Mouse (Mus musculus) CH12.LX (cell line): ENCODE data around the gene Rdh9. TPM values are rescaled to one million over a fixed set of nuclear protein-coding genes. Genes with fewer than 3 reads are reported as not detected.
"Not testable (repeated sequence)": the region's sequence is repeated elsewhere in the genome, so short reads cannot be mapped to it uniquely, and the experiment has no call there.

Experiments
- DNase-seq: peaks from one replicate; pipeline ENCODE4 v3.0.0-alpha.2; 2013; ENCODE audit errors: extremely low read depth
- H3K27ac ChIP-seq: 2 replicates; pipeline ENCODE4 v1.5.1; 2012; ENCODE audit warnings: low read depth, mild to moderate bottlenecking, control low read depth, moderate library complexity; ENCODE audit not compliant: insufficient read depth
- H3K27me3 ChIP-seq: replicated peaks from 2 replicates; pipeline ENCODE3; 2012; ENCODE audit warnings: inconsistent platforms
- H3K36me3 ChIP-seq, 2 experiments: replicated peaks in 1 of 2; 2 replicates each; pipeline versions ENCODE3 to v1.6.1; 2012; ENCODE audit warnings: inconsistent platforms in 1 of 2, low read length in 1 of 2, mild to moderate bottlenecking in 1 of 2, mixed read lengths in 1 of 2, moderate library complexity in 1 of 2; ENCODE audit not compliant: control insufficient read depth in 1 of 2, insufficient read depth in 1 of 2
- H3K4me1 ChIP-seq, 2 experiments: 2 replicates each; pipeline ENCODE4 v1.6.1; 2012; ENCODE audit warnings: inconsistent platforms in 1 of 2, moderate library complexity in 1 of 2; ENCODE audit not compliant: insufficient read depth in 2 of 2, control insufficient read depth in 1 of 2
- H3K4me2 ChIP-seq: 2 replicates; pipeline ENCODE4 v1.6.1; 2012; ENCODE audit warnings: low read depth, mild to moderate bottlenecking, control low read depth; ENCODE audit not compliant: poor library complexity, insufficient read depth, severe bottlenecking
- H3K4me3 ChIP-seq, 3 experiments: fragments of 150-350 bp in 1 of 3; sonication (generic) in 1 of 3; replicated peaks in 1 of 3; 2 replicates each; pipeline versions ENCODE3 to v1.5.1; 2011 to 2012; ENCODE audit warnings: low read depth in 2 of 3, low read length in 2 of 3, mild to moderate bottlenecking in 2 of 3, moderate library complexity in 2 of 3, control low read depth in 1 of 3, improper control_type of control experiment in 1 of 3, inconsistent platforms in 1 of 3, mixed read lengths in 1 of 3; ENCODE audit not compliant: poor library complexity in 1 of 3
- H3K79me2 ChIP-seq: replicated peaks from 2 replicates; pipeline ENCODE4 v1.6.1; 2012; ENCODE audit warnings: mild to moderate bottlenecking, moderate library complexity; ENCODE audit not compliant: control insufficient read depth, poor library complexity, insufficient read depth, severe bottlenecking; ENCODE audit errors: extremely low read depth
- H3K9ac ChIP-seq: 2 replicates; pipeline ENCODE4 v1.6.1; 2012; ENCODE audit warnings: low read depth, mild to moderate bottlenecking, control low read depth, moderate library complexity; ENCODE audit not compliant: insufficient read depth
- H3K9me3 ChIP-seq: replicated peaks from 2 replicates; pipeline ENCODE3; 2012; ENCODE audit warnings: low read length, inconsistent platforms, mixed read lengths
- CHD1 ChIP-seq: IDR thresholded peaks from 2 replicates; pipeline ENCODE4 v1.6.1; 2012; ENCODE audit warnings: low read depth, low read length, improper control_type of control experiment, inconsistent platforms
- CHD2 ChIP-seq: IDR thresholded peaks from 2 replicates; pipeline ENCODE4 v1.6.1; 2011; ENCODE audit warnings: low read length, improper control_type of control experiment
- CTCF ChIP-seq, 2 experiments: IDR thresholded peaks in 1 of 2; conservative IDR thresholded peaks in 1 of 2; 2 replicates each; pipeline ENCODE4 v1.5.1; 2011 to 2012; ENCODE audit warnings: low read depth in 2 of 2, low read length in 2 of 2, improper control_type of control experiment in 1 of 2, inconsistent platforms in 1 of 2, mild to moderate bottlenecking in 1 of 2, moderate library complexity in 1 of 2
- E2F4 ChIP-seq: IDR thresholded peaks from 2 replicates; pipeline ENCODE4 v1.6.1; 2011; ENCODE audit warnings: low read depth, low read length, improper control_type of control experiment; ENCODE audit not compliant: insufficient replicate concordance
- HCFC1 ChIP-seq: IDR thresholded peaks from 2 replicates; pipeline ENCODE4 v1.6.1; 2012; ENCODE audit warnings: low read depth, mild to moderate bottlenecking, inconsistent platforms, low read length, improper control_type of control experiment
- MAX ChIP-seq: IDR thresholded peaks from 2 replicates; pipeline ENCODE4 v1.6.1; 2011; ENCODE audit warnings: low read length, improper control_type of control experiment
- MYC ChIP-seq: IDR thresholded peaks from 2 replicates; pipeline ENCODE4 v1.6.1; 2011; ENCODE audit warnings: low read depth, mild to moderate bottlenecking, improper control_type of control experiment, low read length
- NELFE ChIP-seq: IDR thresholded peaks from 2 replicates; pipeline ENCODE4 v1.6.1; 2011; ENCODE audit warnings: low read depth, low read length, improper control_type of control experiment
- NRF1 ChIP-seq: IDR thresholded peaks from 2 replicates; pipeline ENCODE4 v1.6.1; 2014; ENCODE audit warnings: low read depth, mild to moderate bottlenecking, inconsistent platforms, low read length, improper control_type of control experiment, moderate library complexity
- POLR2A ChIP-seq: IDR thresholded peaks from 2 replicates; pipeline ENCODE4 v1.6.1; 2011; ENCODE audit warnings: low read depth, mild to moderate bottlenecking, improper control_type of control experiment, low read length
- RAD21 ChIP-seq: IDR thresholded peaks from 2 replicates; pipeline ENCODE4 v1.6.1; 2011; ENCODE audit warnings: low read depth, mild to moderate bottlenecking, low read length, improper control_type of control experiment, moderate library complexity
- SIN3A ChIP-seq: IDR thresholded peaks from 2 replicates; pipeline ENCODE4 v1.6.1; 2012; ENCODE audit warnings: low read length, improper control_type of control experiment, inconsistent platforms
- TBP ChIP-seq: conservative IDR thresholded peaks from 2 replicates; pipeline ENCODE4 v1.6.1; 2011; ENCODE audit warnings: low read depth, low read length, improper control_type of control experiment
- USF1 ChIP-seq: IDR thresholded peaks from 2 replicates; pipeline ENCODE4 v1.6.1; 2014; ENCODE audit warnings: low read depth, mild to moderate bottlenecking, inconsistent platforms, low read length, improper control_type of control experiment
- ZC3H11A ChIP-seq: IDR thresholded peaks from 2 replicates; pipeline ENCODE4 v1.6.1; 2012; ENCODE audit warnings: low read depth, mild to moderate bottlenecking, inconsistent platforms, low read length, improper control_type of control experiment
- ZKSCAN1 ChIP-seq: IDR thresholded peaks from 2 replicates; pipeline ENCODE4 v1.6.1; 2012; ENCODE audit warnings: low read depth, inconsistent platforms, low read length, improper control_type of control experiment, borderline replicate concordance
- dilution Hi-C: fragments of 300-500 bp; cut with MboI; formaldehyde crosslinking; loops from 2 replicates; pipeline ENCODE4 v1.14.3; 2020; ENCODE audit warnings: low sequenced_read_pairs; ENCODE audit not compliant: extremely low pct_unique_long_range_greater_than_20kb, extremely low pct_ligation_motif_present
- in situ Hi-C: fragments of 300-500 bp; cut with MboI; formaldehyde crosslinking; loops from 3 replicates; pipeline ENCODE4 v1.14.3; 2019; ENCODE audit warnings: low sequenced_read_pairs, low pct_ligation_motif_present, low pct_unique_long_range_greater_than_20kb, mixed read lengths
- polyA plus RNA-seq: library from polyadenylated mRNA; unstranded; fragments of >175 nt; gene quantifications from 2 replicates; pipeline ENCODE4 v1.2.1, GENCODE M21; 2012; ENCODE audit warnings: low read depth; ENCODE audit not compliant: insufficient read length
- total RNA-seq, 2 experiments: library from RNA; depleted of rRNA; stranded (reverse); fragments of 300-350 nt in 1 of 2; fragments of >200 nt in 1 of 2; gene quantifications; 2 replicates each; pipeline ENCODE4 v1.2.3; 2012 to 2014

Rdh9 gene
- total and polyA plus RNA-seq, 3 experiments = 0.09 TPM; not detected in 2

DNA sequence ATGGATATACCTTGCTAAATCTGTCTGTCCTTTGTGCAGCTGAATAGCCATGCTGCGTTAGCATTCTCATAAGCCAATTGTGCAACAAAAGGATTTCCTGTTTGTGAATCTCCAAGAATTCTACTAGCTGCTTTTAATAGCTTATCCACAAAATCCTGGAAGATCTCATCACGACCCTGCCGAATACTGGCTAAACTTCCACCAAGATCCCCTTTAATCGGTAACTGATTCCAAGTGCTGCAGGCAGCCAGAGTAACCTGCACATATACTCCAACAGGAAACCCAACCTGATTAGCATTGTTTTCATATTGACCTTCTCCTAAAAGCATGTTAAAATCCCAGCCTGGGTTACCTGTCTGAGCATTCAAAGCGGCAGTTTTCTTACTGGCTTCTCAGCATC lies 59.1 kb downstream of the Rdh9 start:
- Histone ChIP-seq H3K27ac (no peak overlapping the region), H3K36me3 (no peaks in the 10 kb centered on the region), H3K4me1 (no peaks in the 10 kb centered on the region), H3K4me2 (no peak overlapping the region), H3K79me2 (no peaks in the 10 kb centered on the region), H3K4me3 (no peak overlapping the region), H3K9me3 (peaks cover 12% of the 10 kb centered on the region), H3K9ac (no peak overlapping the region), H3K27me3 (peaks cover 26% of the 10 kb centered on the region)
- dilution Hi-C loops = no loop called here
- no peak for TF ChIP-seq RAD21
- TF ChIP-seq NELFE = no peak
- TF ChIP-seq E2F4 = no peak
- TF ChIP-seq TBP = no peak
- TF ChIP-seq ZKSCAN1 = no peak
- TF ChIP-seq HCFC1 = no peak
- no peak for TF ChIP-seq CHD2
- TF ChIP-seq MYC = no peak
- TF ChIP-seq USF1 = no peak
- no peak for TF ChIP-seq MAX
- no peak for TF ChIP-seq POLR2A
- no peak for TF ChIP-seq SIN3A
- in situ Hi-C loops = no loop called here
- DNase-seq = no peak

DNA sequence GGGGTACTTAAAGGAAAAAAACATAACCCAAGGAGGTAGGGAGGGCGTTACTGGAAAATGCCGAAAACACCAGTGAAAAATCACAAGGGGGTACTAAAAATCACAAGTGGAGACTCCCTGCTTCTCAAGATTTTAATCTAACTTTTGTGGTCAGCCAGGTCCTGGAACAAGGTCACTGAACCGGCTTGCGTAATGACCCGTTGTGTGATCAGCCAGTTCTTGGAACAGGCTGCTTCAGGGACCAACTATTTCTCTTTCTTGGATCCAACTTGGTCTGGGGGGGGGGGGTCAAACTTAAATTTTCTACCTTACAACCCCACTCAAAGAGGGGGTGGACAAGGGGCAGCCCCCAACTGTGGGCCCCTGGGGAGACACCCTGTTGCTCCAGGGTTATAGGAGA lies 61.6 kb downstream of the Rdh9 start:
- H3K36me3 ChIP-seq, H3K4me2 ChIP-seq, H3K4me1 ChIP-seq, H3K4me3 ChIP-seq, dilution Hi-C loops, H3K79me2 ChIP-seq, H3K27ac ChIP-seq, H3K9ac ChIP-seq, in situ Hi-C loops, DNase-seq: not testable (repeated sequence)
- peaks cover 41% of the 10 kb centered on the region for H3K27me3 ChIP-seq
- H3K9me3 ChIP-seq = peaks cover 12% of the 10 kb centered on the region

DNA sequence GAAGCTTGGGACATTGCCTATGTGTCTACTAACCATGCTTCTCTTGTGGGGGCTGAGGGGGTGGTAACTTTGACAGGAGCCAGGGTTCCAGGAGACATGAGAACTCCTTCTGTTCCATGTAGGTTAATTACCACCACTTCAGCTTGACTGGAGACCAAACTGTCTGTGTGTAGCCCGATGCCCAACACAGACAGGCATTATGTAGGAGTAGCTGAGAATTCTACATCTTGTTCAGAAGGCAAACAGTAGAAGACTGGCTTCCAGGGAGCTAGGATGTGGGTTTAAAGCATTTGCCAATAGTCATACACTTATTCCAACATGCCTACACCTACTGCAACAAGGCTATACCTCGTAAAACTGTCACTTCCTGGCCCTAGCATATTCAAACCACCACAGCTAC lies 62.4 kb downstream of the Rdh9 start:
- Histone ChIP-seq H3K9ac (no peak overlapping the region), H3K9me3 (peaks cover 12% of the 10 kb centered on the region), H3K4me2 (no peak overlapping the region), H3K27ac (no peak overlapping the region), H3K79me2 (no peaks in the 10 kb centered on the region), H3K27me3 (peaks cover 48% of the 10 kb centered on the region), H3K36me3 (no peaks in the 10 kb centered on the region), H3K4me1 (no peaks in the 10 kb centered on the region), H3K4me3 (no peak overlapping the region)
- no peak for DNase-seq
- TF ChIP-seq ZC3H11A (no peak), NRF1 (no peak), CTCF (conservative IDR thresholded peaks at IDR 0.05 in 1 of 2, IDR thresholded peaks at IDR 0.05 in 1 of 2; ENCODE audit: low read depth in 2 of 2, low read length in 2 of 2) (no peak), CHD1 (no peak)
- in situ Hi-C loops (no loop called here), dilution Hi-C loops (no loop called here)
